Mouse (Mus musculus) ovary, postnatal 36 days (tissue): ENCODE measurements around the gene Catspere2.
"Not testable (repeated sequence)": the region's sequence is repeated elsewhere in the genome, so short reads cannot be mapped to it uniquely, and the experiment has no call there.

Experiments used
- DNase-seq: peaks from one replicate; pipeline ENCODE4 v3.0.0; 2022; ENCODE audit warnings: low spot score, mixed read lengths

Catspere2 gene

DNA sequence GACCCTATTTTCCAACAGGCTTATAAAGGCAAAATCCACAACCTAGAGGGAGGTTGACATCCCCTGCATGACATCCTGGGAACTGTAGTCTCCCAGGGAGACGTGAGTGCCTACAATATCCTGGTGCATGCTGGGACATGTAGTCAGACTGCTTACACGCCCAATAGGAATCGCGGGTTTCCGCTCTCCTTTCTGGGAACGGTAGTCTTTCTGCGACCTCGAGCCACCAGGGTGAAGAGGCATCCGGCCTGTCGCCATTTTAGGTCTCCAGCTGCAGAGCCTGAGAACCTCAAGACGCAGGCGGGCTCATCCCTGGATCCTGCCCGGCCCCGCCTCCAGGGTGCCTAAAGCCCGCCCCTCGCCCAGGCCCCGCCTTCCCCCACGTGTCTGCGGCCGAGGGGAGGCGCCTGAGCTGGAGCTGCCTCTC lies at the start of gene Catspere2:
Gene Catspere2, plus strand, starts transcription at position 400 of the 427 bp plus-strand sequence.
- DNase-seq = peak; percentile 99

DNA sequence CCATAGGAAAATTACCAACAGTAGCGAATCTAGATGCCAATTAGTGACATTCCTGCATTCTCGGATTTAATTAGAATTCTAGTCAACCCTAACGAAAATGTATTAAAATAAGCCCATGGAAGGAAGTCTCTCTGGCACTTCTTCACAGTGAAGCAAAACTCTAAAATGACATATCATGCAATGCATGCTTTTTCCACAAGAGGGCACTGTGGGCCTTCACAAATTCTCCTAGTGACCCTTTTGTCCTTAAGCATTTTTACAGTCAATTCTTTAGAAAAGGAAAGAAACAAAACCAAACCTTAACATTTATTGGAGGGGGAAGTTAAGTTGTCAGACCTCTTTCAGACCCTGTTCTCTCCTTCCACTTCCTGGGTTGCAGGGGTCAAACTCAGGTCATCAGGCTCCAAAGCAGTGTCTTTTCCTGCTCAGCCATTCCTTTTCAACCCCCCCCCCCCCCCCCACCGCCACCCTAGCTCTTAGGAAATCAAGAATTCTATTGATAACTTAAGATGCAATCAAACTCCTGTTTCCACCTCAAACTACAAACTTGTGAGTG lies 42.7 kb upstream of the Catspere2 start:
- not testable (repeated sequence) for DNase-seq

DNA sequence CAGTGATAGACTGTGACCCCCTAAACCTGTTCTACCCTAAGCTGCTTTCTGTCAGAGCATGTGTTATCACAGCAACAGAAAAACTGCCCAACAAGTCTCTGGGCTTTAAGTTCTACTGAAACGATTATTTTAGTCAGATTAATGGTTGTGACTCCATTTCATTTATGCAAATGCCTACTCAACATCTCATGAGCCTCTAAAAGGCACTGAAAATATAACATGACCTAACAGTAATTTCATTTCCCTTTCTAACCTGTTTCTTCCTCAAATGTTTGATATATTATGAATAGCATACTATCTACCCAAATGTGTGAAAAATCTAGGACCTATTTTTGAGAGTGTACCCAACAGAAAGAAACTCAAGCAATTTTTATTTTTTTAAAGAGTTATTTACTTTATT lies 1.9 kb upstream of the Catspere2 start:
- DNase-seq = no peak

DNA sequence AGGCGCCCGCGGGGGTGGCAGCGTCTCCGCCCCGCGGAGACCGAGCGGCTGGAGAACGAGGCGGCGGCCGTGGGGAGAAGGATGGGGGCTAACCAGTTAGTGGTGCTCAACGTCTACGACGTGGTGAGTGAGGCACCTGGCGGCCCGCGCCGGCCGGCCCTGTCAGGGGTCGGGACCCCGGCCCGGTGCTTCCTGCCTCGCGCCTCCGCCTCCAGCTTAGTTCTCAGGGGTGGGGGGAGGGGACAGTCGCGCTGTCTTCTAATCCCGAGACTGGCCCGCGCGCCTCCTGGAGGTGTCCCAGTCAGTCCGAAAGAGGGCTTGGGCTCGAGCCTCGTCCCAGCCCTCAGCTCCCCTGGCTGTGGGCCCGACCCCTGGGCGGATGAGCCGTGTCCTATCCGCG lies 359 bp downstream of the Catspere2 start:
- not testable (repeated sequence) for DNase-seq

DNA sequence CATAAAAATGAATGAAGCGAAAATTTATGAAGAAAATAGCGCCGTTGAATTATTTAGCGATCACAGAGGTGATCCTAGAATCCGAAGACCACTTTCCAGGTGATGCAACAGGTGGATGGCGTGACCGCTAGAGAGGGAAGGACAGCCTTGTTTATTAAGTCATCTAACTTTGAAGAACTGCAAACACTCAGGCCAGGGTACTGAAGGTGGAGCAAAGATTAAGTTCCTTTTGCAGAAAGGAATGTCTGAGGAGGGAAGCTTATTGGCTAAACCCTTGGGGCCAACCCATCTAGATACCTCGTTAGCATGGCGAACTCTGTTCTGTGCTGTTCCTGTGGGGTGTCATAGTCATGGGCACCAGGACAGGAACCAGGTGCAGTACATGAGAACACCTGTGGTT lies 983 bp downstream of the Catspere2 start:
- DNase-seq = no peak

DNA sequence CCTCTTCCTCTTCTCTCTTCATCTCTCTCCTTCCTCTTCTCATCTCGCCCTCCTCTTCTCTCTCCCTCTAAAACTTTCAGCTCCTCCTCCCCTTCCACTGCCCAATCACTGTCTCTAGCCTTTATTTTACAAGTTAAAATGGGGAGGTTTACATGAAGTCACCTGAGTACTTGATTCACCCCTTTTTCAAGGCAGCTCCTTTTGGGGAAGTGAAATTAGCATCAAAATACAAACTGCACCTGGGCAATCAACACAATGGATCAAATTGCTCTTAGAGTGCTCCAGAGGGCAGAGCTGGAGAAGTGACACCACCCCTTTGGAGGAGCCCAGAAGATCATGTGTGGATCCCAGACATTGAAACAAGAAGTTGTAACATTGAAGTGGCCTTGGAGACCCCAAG lies 4.3 kb downstream of the Catspere2 start:
- not testable (repeated sequence) for DNase-seq

DNA sequence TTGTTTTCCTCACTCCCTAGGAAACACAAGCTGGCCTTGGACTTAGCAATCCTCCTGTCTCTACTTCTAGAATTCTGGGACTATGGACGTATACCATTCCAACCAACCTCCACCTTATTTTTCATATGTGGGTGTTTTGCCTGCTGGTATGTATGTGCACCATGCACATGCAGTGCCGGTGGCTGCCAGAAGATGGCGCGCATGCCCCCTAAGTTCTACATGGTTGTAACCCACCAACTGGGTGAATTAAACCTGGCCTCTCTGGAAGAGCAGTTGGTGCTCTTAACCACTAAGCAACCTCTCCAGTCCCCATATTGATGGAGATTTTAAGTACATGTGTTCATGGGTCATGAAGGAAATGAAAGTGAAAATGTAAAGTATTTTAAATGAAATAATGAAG lies 89.6 kb downstream of the Catspere2 start:
- not testable (repeated sequence) for DNase-seq

DNA sequence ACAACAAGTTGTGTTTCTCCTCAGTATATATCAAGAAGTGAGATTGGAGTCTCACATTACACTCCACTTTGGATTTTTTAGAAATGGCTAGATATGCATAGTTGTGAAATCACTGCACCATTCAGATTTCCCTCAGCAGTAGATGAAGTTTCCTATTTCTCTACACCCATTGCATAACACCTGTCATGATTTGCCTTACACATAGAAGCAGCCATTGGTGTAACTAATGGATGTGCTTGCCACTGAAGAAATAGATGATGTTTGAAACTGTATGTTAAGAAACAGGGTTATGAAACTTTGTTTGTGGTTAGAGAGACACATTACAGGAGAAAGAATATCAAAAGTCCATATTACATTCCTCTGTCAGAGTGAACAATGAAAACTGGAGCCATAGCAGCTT lies 114.6 kb downstream of the Catspere2 start:
- DNase-seq = not testable (repeated sequence)

DNA sequence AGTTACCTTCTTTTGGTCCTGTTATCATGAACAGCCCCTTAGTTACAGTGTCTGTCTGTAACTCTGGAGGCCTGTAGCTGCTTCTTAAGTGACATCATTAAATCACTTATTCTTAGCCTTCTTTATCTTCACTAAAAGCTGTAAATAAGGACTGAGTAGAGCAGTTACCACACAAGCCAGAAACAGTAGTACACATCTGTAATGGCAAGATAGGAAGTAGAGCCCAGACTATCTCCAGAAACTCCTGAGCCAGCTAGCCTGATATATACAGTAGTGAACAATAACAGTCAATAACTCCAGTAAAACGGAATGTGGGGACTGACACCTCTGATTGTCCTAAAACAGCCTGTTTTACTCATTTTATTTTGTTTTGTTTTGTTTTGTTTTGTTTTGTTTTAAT lies 125.3 kb downstream of the Catspere2 start:
- not testable (repeated sequence) for DNase-seq

DNA sequence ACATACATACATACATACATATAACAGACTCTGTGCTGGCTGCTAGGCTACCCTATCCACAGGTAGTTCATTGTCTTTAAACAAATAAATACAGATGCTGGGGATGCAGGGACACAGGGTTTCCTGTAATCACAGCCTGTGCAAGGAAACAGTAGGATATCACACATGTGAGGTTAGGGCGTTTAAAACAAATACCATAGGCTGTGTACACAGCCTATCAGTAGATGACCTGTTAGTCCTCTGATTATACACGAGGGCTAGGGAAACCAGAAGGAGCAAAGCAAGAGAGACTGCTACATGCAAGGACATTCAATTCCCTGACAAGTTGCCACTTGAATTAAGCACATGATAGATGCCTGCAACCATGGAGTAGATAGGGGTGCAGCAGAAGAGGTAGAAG lies 139.0 kb downstream of the Catspere2 start:
- not testable (repeated sequence) for DNase-seq

DNA sequence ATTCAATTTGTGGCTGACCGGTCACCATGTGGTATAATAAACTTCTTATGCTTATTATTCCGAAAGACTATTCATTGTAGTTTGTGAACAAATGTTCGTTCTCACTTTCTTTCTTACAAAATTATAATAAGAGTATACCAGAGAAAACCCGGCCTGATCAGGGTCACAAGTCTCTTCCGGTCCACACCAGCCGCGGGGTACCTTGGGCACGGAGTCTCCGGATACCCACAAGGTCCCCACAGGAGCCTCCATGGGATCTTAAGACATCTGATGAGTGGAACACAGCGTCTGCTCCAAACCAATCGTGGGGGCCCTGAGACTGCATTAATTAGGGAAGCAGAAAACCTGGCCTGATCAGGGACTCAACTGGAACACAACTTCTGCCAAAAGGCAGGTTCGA lies 151.1 kb downstream of the Catspere2 start:
- DNase-seq = no peak

DNA sequence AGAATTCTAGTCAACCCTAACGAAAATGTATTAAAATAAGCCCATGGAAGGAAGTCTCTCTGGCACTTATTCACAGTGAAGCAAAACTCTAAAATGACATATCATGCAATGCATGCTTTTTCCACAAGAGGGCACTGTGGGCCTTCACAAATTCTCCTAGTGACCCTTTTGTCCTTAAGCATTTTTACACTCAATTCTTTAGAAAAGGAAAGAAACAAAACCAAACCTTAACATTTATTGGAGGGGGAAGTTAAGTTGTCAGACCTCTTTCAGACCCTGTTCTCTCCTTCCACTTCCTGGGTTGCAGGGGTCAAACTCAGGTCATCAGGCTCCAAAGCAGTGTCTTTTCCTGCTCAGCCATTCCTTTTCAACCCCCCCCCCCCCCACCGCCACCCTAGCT lies 163.3 kb downstream of the Catspere2 start:
- not testable (repeated sequence) for DNase-seq

DNA sequence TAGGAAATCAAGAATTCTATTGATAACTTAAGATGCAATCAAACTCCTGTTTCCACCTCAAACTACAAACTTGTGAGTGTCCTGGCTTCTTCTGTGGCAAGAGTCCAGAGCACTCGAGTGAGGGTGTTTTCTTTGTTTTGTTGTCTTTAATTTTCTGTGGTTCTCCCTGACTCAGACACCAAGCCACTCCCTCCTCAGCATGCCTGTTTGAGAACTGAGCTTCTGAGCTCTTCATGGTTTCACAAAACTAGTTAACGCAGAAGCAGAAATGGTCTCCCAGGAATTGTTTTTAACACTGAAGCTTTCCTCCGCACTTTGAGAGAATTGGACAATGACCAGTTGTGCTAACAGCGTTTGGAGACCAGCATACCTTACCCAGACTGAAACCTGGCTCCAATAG lies 163.7 kb downstream of the Catspere2 start:
- not testable (repeated sequence) for DNase-seq

DNA sequence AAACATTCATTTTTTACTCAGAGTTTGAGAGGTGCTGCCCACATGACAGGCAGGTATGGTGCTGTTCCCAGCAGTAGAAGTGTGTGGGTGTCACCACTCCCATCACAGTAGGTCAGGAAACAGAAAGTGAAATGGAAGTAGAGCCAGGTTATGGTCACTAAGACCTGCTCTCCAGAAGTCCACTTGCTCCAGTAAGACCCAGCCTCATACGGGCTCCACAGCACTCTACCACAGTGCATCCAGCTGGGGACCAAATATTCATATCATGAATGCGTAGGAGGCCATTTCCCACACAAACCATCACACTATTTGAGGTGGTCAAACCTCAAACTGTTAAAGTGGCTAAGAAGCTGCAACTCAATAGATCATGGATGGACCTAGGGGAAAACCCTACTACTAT lies 199.0 kb downstream of the Catspere2 start:
- no peak for DNase-seq

DNA sequence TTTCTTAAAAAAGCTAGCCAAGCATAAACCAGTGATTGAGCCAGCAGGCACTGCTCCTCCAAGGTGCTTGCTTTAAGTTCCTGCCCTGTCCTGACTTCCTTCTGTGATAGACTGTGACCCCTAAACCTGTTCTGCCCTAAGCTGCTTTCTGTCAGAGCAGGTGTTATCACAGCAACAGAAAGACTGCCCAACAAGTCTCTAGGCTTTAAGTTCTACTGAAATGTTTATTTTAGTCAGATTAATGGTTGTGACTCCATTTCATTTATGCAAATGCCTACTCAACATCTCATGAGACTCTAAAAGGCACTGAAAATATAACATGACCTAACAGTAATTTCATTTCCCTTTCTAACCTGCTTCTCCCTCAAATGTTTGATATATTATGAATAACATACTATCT lies 202.4 kb downstream of the Catspere2 start:
- no peak for DNase-seq

DNA sequence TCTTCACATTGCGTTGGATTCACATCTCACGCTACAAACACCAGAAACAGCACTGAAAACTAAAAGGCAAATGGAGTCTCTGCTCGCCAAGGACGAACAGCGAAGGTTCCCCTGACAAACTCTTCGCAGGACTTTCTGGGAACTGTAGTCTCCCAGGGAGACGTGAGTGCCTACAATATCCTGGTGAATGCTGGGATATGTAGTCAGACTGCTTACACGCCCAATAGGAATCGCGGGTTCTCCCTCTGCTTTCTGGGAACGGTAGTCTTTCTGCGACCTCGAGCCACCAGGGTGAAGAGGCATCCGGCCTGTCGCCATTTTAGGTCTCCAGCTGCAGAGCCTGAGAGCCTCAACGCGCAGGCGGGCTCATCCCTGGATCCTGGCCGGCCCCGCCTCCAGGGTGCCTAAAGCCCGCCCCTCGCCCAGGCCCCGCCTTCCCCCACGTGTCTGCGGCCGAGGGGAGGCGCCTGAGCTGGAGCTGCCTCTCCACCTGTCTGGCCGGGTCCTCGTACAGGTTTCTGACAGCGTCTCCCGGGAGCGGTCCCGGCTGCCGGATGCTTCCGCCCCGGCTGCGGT lies 204.1 kb downstream of the Catspere2 start, which contains the start of gene Desi2:
Gene Desi2, plus strand, starts transcription at position 202 of the 576 bp plus-strand sequence.
- peak; percentile 93 for DNase-seq

DNA sequence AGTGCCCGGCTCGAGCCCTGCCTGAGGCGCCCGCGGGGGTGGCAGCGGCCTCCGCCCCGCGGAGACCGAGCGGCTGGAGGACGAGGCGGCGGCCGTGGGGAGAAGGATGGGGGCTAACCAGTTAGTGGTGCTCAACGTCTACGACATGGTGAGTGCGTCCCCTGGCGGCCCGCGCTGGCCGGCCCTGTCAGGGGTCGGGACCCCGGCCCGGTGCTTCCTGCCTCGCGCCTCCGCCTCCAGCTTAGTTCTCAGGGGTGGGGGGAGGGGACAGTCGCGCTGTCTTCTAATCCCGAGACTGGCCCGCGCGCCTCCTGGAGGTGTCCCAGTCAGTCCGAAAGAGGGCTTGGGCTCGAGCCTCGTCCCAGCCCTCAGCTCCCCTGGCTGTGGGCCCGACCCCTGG lies 204.6 kb downstream of the Catspere2 start:
- not testable (repeated sequence) for DNase-seq

DNA sequence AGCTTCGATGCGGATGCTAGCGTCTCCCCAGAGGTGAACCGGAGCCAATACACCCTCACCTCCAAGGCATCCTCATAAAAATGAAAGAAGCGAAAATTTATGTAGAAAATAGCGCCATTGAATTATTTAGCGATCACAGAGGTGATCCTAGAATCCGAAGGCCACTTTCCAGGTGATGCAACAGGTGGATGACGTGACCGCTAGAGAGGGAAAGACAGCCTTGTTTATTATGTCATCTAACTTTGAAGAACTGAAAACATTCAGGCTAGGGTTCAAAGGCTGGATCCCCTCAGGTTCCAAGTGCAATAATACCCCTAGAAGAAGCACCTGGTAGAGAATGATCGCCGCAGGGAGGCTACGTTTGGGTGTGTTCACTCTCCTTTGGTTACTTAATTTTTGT lies 205.2 kb downstream of the Catspere2 start:
- DNase-seq = no peak

DNA sequence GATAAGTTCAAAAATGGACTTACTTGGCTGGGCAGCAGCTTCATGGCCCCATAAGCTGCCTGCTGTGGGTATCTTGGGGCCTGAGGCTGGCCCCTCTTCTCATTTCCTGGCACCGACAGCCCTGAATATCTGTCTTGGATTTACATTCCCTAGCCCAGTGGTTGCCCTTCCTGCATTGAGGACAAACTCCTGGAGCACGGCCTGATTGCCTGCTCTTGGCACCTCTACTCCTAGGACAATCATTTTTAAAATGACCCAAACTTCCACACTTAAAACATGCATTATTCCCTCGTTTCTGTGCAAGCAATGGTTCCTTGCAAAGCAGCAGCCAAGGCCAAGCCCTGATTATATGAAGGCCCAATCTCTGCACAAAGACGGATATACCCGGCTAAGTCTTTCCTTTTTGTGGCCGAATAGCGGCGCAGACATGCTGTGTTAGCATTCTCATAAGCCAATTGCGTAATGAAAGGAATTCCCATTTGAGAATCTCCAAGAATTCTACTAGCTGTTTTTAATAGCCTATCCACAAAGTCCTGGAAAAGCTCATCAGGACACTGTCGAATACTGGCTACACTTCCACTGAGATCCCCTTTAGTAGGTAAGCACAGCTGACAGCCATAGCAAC lies 222.6 kb downstream of the Catspere2 start:
- no peak for DNase-seq

DNA sequence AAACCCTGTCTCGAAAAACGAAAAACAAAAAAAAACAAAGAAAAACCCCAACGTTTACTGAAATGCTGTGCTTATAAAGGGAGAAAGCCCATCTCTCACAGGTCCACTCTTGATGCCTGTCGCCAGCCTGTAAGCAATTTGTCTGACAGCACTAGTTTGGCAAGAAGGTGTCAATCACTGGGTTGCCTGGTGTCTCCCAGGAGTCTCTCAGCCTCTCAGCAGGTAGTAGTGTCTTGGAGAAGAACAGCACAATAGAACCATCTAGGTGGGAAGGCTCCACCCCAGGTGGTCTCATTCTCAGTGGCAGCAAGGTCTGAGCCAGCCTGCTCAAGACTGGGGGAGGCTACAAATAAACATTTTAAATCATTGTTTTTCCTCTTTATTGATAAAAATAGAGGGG lies 224.6 kb downstream of the Catspere2 start:
- not testable (repeated sequence) for DNase-seq

DNA sequence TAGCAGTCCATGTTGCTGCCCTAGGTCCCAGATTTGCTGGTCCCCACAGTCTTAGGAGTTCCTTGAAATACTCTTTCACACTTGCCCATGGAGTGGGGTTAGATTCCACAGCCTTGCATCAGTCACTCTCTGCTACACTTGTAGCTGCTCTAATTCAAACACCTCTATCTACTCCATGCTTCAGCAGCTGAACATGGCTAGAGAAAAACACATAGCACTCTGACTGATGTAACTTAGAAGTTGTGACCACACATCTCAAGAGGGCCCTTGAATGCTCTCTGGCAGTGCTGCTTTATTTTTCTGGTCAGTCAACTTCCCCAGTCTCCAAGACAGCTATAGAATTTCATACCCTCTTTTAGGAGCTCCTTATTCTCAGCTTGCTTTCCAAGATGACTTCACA lies 226.7 kb downstream of the Catspere2 start:
- no peak for DNase-seq

DNA sequence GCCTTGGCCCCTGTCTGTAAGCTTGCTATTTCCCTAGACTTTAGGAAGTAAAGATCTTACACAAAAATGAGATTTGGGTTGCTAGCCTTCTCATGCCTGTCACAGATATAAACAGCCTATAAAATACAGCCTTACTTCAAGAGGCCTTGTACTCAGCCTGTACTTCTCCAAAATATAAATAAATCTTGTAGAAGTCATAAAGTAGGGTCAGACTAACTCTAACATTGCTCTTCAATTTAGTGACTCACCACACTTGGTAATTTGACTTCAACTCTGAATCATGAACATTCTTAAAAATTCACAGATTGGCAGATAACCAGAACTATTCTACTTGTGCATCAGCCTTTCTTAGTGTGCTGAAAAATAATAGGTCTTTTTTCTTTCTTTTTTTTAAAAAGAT lies 233.9 kb downstream of the Catspere2 start:
- no peak for DNase-seq

DNA sequence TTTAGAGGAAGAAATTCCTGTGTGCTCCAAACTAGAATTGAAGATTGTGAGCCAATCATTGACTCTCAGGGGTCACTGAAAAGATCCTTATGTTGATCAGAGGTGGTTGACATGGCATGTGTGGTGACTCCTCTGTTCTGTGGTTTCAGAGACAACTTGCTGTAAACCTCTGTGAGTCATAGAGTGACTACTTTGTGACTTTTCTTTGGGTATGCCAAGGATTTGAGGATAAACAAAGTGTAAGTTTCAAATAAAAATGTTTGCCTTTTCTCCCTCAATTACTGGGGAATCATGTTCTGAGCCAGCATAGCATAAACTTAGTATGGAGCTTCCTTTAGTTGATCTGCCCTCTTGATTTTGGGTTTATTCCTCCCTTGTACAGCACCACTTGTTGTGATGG lies 235.1 kb downstream of the Catspere2 start:
- no peak for DNase-seq
